Mouse (Mus musculus): ENCODE measurements around the gene Mrgpra2a. TPM values are rescaled to one million over a fixed set of nuclear protein-coding genes. Genes with fewer than 3 reads are reported as not detected.
"Not testable (repeated sequence)": the region's sequence is repeated elsewhere in the genome, so short reads cannot be mapped to it uniquely, and the experiment has no call there.

The Mrgpra2a gene
- total RNA-seq (2015): 12.7 and 21.4 TPM in 2 replicates
- 2.0 TPM in 1 of 2 replicates, not detected in the other for total RNA-seq (2017)

DNA sequence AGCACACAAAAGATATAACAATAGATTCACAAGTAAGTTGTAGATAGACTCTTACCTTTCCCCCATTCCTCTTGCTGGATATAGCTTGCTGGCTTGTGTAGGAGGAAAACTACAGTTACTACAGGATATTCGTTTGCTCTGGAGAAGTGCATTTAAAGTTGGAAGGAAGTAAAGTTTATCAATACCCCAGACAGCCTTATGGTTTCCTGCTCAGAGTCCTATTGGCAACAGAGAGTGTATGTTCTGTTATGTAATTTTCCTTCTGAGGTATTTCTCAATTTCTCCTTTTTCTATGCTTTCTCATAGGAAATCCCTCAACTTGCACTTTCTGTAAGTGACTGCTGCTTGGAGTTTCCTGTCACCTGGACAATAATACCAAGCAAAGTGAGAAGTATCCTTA is at the start of gene Mrgpra2a:
Gene Mrgpra2a (minus strand): TSS at position 125 of the 400 bp plus-strand sequence.
- ATAC-seq (ENCODE audit: poor library complexity, severe bottlenecking): peak; percentile 89

DNA sequence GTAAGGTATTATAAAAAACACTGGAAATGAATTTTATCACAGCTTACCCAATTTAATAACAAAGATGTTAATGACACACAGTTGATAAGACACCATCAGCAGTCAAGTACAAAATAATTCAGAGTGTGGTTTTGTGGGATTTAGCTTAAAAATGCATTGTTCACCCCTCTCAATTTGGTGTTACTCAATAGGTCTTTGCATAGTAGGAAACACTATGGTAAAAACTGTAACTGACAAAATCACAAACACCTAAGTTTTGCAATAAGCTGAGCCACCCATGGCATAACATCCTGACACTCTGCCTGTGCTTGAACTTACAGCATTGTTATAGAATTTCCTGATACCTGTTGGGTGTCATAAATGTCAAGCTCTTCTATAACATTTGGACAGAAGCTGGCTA is 39.3 kb upstream of the Mrgpra2a start:
- ATAC-seq (ENCODE audit: poor library complexity, severe bottlenecking): peak; percentile 19

DNA sequence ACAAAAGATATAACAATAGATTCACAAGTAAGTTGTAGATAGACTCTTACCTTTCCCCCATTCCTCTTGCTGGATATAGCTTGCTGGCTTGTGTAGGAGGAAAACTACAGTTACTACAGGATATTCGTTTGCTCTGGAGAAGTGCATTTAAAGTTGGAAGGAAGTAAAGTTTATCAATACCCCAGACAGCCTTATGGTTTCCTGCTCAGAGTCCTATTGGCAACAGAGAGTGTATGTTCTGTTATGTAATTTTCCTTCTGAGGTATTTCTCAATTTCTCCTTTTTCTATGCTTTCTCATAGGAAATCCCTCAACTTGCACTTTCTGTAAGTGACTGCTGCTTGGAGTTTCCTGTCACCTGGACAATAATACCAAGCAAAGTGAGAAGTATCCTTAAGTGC is 37.5 kb upstream of the Mrgpra2a start:
- ATAC-seq (ENCODE audit: poor library complexity, severe bottlenecking): peak; percentile 85

DNA sequence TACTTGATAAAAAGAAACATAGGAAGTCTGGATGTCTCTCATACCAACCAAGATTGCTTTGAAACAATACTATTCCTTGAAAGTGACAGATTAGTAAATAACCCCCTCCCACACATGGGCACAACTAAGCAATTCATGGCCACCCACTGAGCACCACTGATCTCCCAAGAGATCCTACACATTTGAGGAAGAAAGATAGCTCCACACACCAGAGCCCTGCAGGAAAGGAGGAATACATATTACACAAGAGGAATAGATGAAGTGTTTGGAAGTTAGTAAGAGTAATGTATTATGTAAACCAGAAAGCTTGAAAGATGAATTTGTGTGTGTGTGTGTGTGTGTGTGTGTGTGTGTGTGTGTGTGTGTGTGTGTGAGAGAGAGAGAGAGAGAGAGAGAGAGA is 31.2 kb upstream of the Mrgpra2a start:
- ATAC-seq (ENCODE audit: poor library complexity, severe bottlenecking): peak; percentile 43; the same call in 1 of the 2 replicates

DNA sequence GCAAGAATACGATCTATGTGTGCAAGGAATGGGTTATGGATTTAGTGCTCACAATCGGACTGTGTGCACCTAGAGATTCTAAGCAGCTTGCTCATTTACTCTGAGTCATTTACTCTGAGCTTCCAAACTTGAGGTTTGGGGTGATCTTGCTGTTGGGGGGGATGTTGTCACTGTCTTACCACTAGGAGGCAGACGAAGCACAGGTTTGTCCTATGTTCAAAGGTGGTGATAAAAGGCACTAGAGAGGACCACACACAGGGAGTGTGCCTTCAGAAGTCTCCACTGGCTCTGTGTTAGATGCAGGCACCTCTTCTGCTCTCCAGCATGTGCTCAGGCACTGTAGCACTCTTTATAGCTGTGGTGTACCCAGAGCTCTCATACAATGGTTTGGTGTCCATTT is 22.0 kb upstream of the Mrgpra2a start:
- peak; percentile 78 for ATAC-seq (ENCODE audit: poor library complexity, severe bottlenecking)

DNA sequence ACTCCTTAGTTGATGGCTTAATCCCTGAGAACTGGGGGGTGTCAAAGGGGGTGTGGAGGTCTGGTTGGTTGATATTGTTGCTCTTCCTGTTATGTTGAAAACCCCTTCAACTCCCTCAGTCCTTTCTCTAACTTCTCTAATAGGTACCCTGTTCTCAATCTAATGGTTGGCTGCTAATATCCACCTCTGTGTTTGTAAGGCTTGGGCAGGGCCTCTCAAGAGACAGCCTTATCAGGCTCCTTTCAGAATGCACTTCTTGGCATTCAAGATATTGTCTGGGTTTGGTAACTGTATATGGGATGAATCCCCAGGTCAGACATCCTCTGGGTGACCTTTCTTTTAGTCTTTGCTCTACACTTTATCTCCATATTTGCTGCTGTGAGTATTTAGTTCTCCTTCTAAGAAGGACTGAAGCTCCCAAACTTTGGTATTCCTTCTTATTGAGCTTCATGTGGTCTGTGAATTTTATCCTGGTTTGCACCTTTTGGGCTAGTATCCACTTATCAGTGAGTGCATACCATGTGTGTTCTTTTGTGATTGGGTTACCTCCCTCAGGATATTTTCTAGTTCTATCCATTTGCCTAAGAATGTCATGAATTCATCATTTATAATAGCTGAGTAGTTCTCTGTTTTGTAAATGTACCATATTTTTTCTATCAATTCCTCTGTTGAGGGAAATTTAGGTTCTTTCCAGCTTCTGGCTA is 13.5 kb upstream of the Mrgpra2a start:
- ATAC-seq (ENCODE audit: poor library complexity, severe bottlenecking): not testable (repeated sequence)

DNA sequence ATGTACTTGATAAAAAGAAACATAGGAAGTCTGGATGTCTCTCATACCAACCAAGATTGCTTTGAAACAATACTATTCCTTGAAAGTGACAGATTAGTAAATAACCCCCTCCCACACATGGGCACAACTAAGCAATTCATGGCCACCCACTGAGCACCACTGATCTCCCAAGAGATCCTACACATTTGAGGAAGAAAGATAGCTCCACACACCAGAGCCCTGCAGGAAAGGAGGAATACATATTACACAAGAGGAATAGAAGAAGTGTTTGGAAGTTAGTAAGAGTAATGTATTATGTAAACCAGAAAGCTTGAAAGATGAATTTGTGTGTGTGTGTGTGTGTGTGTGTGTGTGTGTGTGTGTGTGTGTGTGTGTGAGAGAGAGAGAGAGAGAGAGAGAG is 6.2 kb downstream of the Mrgpra2a start:
- ATAC-seq (ENCODE audit: poor library complexity, severe bottlenecking): peak; percentile 45; the same call in 1 of the 2 replicates

DNA sequence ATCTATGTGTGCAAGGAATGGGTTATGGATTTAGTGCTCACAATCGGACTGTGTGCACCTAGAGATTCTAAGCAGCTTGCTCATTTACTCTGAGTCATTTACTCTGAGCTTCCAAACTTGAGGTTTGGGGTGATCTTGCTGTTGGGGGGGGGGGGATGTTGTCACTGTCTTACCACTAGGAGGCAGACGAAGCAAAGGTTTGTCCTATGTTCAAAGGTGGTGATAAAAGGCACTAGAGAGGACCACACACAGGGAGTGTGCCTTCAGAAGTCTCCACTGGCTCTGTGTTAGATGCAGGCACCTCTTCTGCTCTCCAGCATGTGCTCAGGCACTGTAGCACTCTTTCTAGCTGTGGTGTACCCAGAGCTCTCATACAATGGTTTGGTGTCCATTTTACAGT is 15.5 kb downstream of the Mrgpra2a start:
- peak; percentile 70 for ATAC-seq (ENCODE audit: poor library complexity, severe bottlenecking)

DNA sequence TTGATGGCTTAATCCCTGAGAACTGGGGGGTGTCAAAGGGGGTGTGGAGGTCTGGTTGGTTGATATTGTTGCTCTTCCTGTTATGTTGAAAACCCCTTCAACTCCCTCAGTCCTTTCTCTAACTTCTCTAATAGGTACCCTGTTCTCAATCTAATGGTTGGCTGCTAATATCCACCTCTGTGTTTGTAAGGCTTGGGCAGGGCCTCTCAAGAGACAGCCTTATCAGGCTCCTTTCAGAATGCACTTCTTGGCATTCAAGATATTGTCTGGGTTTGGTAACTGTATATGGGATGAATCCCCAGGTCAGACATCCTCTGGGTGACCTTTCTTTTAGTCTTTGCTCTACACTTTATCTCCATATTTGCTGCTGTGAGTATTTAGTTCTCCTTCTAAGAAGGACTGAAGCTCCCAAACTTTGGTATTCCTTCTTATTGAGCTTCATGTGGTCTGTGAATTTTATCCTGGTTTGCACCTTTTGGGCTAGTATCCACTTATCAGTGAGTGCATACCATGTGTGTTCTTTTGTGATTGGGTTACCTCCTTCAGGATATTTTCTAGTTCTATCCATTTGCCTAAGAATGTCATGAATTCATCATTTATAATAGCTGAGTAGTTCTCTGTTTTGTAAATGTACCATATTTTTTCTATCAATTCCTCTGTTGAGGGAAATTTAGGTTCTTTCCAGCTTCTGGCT is 24.0 kb downstream of the Mrgpra2a start:
- not testable (repeated sequence) for ATAC-seq (ENCODE audit: poor library complexity, severe bottlenecking)

DNA sequence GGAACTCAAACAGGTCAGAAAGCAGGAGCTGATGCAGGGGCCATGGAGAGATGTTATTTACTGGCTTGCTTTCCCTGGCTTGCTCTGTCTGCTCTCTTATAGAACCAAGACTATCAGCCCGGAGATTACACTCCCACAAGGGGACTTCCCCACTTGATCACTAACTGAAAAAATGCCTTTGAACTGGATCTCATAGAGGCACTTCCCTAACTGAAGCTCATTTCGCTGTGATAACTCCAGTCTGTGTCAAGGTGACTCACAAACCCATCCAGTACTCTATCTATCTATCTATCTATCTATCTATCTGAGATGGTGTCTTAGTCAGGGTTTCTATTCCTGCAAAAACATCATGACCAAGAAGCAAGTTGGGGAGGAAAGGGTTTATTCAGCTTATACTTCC is 41.3 kb downstream of the Mrgpra2a start:
- ATAC-seq (ENCODE audit: poor library complexity, severe bottlenecking): no peak

DNA sequence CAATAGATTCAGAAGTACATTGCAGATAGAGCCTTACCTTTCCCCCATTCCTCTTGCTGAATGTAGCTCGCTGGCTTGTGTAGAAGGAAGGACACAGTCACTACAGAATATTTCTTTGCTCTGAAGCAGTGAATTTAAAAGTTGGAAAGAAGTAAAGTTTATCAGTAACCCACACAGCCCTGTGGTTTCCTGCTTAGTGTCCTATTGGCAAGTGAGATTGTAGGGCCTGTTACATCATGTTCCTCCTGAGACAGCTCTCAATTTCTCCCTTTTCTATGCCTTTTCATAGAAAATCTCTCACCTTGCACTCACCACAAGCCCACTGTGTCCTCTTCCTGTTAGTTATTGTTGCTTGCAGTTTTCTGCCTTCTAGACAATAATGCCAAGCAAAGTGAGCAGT is 42.4 kb downstream of the Mrgpra2a start:
- peak; percentile 40; the same call in 1 of the 2 replicates for ATAC-seq (ENCODE audit: poor library complexity, severe bottlenecking)

DNA sequence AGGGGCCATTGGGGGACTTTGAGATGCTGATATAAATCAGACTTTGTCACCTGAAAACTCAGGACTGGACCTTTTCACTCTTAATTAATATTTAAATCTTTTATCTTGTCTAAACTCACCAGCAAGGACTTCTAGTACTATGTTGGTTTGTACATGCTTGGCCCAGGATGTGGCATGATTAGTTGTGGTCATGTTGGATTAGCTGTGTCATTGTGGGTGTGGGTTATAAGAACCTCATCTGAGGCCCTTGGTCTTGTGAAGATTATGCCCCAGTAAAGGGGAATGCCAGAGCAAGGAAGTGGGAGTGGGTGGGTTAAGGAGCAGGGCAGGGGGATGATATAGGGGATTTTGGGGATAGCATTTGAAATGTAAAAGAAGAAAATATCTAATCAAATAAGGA is 50.8 kb downstream of the Mrgpra2a start:
- no peak for ATAC-seq (ENCODE audit: poor library complexity, severe bottlenecking)

Other genes with a start within 250 kb of the Mrgpra2a start
- gene Mrgpra6, start 247.2 kb downstream of the Mrgpra2a start, total RNA-seq (2015): not detected in 2 replicates
- gene Mrgpra6, start 247.2 kb downstream of the Mrgpra2a start, total RNA-seq (2017): 0.81 TPM in 1 of 2 replicates, not detected in the other
- gene Mrgpra9, start 199.3 kb downstream of the Mrgpra2a start, total RNA-seq (2015): not detected in 2 replicates
- not detected in 2 replicates for gene Mrgpra9, start 199.3 kb downstream of the Mrgpra2a start, total RNA-seq (2017)
- gene Mrgpra1, start 97.9 kb downstream of the Mrgpra2a start, total RNA-seq (2015): not detected in 2 replicates
- gene Mrgpra1, start 97.9 kb downstream of the Mrgpra2a start, total RNA-seq (2017): not detected in 2 replicates
- gene Mrgpra2b, start 76.7 kb upstream of the Mrgpra2a start, total RNA-seq (2015): 94.4 and 106 TPM in 2 replicates
- gene Mrgpra2b, start 76.7 kb upstream of the Mrgpra2a start, total RNA-seq (2017): 28.8 and 36.2 TPM in 2 replicates
- not detected in 2 replicates for gene Mrgpra3, start 149.2 kb upstream of the Mrgpra2a start, total RNA-seq (2015)
- not detected in 2 replicates for gene Mrgpra3, start 149.2 kb upstream of the Mrgpra2a start, total RNA-seq (2017)

All from megakaryocyte, adult 5-6 weeks (primary cell).